Mouse (Mus musculus) limb, embryonic 12.5 days (tissue): ENCODE data around the gene Akap13. TPM values are rescaled to one million over a fixed set of nuclear protein-coding genes. Genes with fewer than 3 reads are reported as not detected.
"Not testable (repeated sequence)": the region's sequence is repeated elsewhere in the genome, so short reads cannot be mapped to it uniquely, and the experiment has no call there.

Source experiments
- ATAC-seq: fragments of 200-750 bp; cut with Nextera tagmentation; 2 replicates; pipeline ENCODE4 v1.8.0; 2017; ENCODE audit warnings: low read depth, moderate TSS enrichment; ENCODE audit not compliant: insufficient number of reproducible peaks, insufficient read depth, low FRiP score, low TSS enrichment
- H3K27ac ChIP-seq: fragments of 300-500 bp; sonication (generic); 2 replicates; pipeline ENCODE4 v1.5.1; 2016; ENCODE audit warnings: mild to moderate bottlenecking, moderate library complexity
- H3K27me3 ChIP-seq: fragments of 300-500 bp; sonication (generic); 2 replicates; pipeline ENCODE4 v1.6.1; 2016; ENCODE audit warnings: mild to moderate bottlenecking, moderate library complexity
- H3K36me3 ChIP-seq: fragments of 300-500 bp; sonication (generic); 2 replicates; pipeline ENCODE4 v1.6.1; 2016; ENCODE audit warnings: mild to moderate bottlenecking, moderate library complexity
- H3K4me1 ChIP-seq: fragments of 300-500 bp; sonication (generic); replicated peaks from 2 replicates; pipeline ENCODE4 v1.6.1; 2016
- H3K4me2 ChIP-seq: fragments of 300-500 bp; sonication (generic); 2 replicates; pipeline ENCODE4 v1.6.1; 2016; ENCODE audit warnings: mild to moderate bottlenecking, moderate library complexity
- H3K4me3 ChIP-seq: fragments of 300-500 bp; sonication (generic); replicated peaks from 2 replicates; pipeline ENCODE4 v1.5.1; 2016; ENCODE audit warnings: mild to moderate bottlenecking
- H3K9ac ChIP-seq: fragments of 300-500 bp; sonication (generic); replicated peaks from 2 replicates; pipeline ENCODE4 v1.6.1; 2016; ENCODE audit warnings: mild to moderate bottlenecking, moderate library complexity
- H3K9me3 ChIP-seq: fragments of 300-500 bp; sonication (generic); 2 replicates; pipeline ENCODE4 v1.6.1; 2016; ENCODE audit warnings: mild to moderate bottlenecking, moderate library complexity
- WGBS: fragments of 180-500 bp; shearing (Covaris S2); methylation state at CpG from one replicate; pipeline ENCODE4 v1.1.7; 2016; 5-methylcytosine and 5-hydroxymethylcytosine counted together
- polyA plus RNA-seq: library from polyadenylated mRNA; unstranded; fragments of >200 nt; fragmentation: Nextera tagmentation; extraction: Ambion mirVana; gene quantifications from 2 replicates; pipeline ENCODE4 v1.2.1, GENCODE M21; 2016

The Akap13 gene
- polyA plus RNA-seq, 1 experiment from 2014 or later: 44.9 TPM

GRCm38 (mm10) chr7:75788801-75789135 is 333.4 kb downstream of the Akap13 start:
- not testable (repeated sequence) for H3K4me3 ChIP-seq, H3K36me3 ChIP-seq, H3K27me3 ChIP-seq, ATAC-seq, H3K9ac ChIP-seq, H3K27ac ChIP-seq, H3K9me3 ChIP-seq, H3K4me2 ChIP-seq
- 87% methylated on average over 3 of the region's 3 CpGs for WGBS
- peaks cover 14% of the 10 kb centered on the region; the same call in 1 of the 2 replicates for H3K4me1 ChIP-seq

GRCm38 (mm10) chr7:75789746-75790145 is 334.4 kb downstream of the Akap13 start:
- no peaks in the 10 kb centered on the region for H3K27me3 ChIP-seq
- no peaks in the 10 kb centered on the region for H3K36me3 ChIP-seq
- no peak overlapping the region for H3K4me3 ChIP-seq
- H3K4me2 ChIP-seq: no peak overlapping the region
- H3K9ac ChIP-seq: no peak overlapping the region
- ATAC-seq: no peak
- H3K9me3 ChIP-seq: no peaks in the 10 kb centered on the region
- WGBS: 92% methylated on average over 6 of the region's 6 CpGs
- H3K4me1 ChIP-seq: peaks cover 14% of the 10 kb centered on the region; the same call in 1 of the 2 replicates
- no peak overlapping the region for H3K27ac ChIP-seq

- H3K9ac ChIP-seq, H3K4me3 ChIP-seq, H3K9me3 ChIP-seq, H3K4me1 ChIP-seq, H3K27me3 ChIP-seq, H3K36me3 ChIP-seq, H3K27ac ChIP-seq, ATAC-seq, H3K4me2 ChIP-seq: not testable (repeated sequence)
- WGBS: 80% methylated on average over 13 of the region's 13 CpGs
Measured at GRCm38 (mm10) chr7:75791092-75791837, 335.9 kb downstream of the Akap13 start.

- 53% methylated on average over 2 of the region's 2 CpGs for WGBS
Measured at GRCm38 (mm10) chr7:75793091-75793490, 337.8 kb downstream of the Akap13 start.

GRCm38 (mm10) chr7:75793654-75794335 is 338.5 kb downstream of the Akap13 start:
- Histone ChIP-seq H3K4me3 (no peak overlapping the region), H3K9me3 (no peaks in the 10 kb centered on the region), H3K4me2 (no peak overlapping the region), H3K27me3 (no peaks in the 10 kb centered on the region), H3K4me1 (peaks cover 9% of the 10 kb centered on the region; the same call in 1 of the 2 replicates), H3K9ac (no peak overlapping the region), H3K27ac (no peak overlapping the region), H3K36me3 (no peaks in the 10 kb centered on the region)
- ATAC-seq: no peak
- 39% methylated on average over 3 of the region's 3 CpGs for WGBS

More at GRCm38 (mm10) chr7:75793091-75793490, 337.8 kb downstream of the Akap13 start:
- Histone ChIP-seq H3K27ac (no peak overlapping the region), H3K36me3 (no peaks in the 10 kb centered on the region), H3K9ac (no peak overlapping the region), H3K4me1 (peaks cover 9% of the 10 kb centered on the region; the same call in 1 of the 2 replicates), H3K4me2 (no peak overlapping the region), H3K4me3 (no peak overlapping the region), H3K27me3 (no peaks in the 10 kb centered on the region), H3K9me3 (no peaks in the 10 kb centered on the region)
- no peak for ATAC-seq

GRCm38 (mm10) chr7:75795106-75795505 is 339.8 kb downstream of the Akap13 start:
- H3K4me3 ChIP-seq: no peak overlapping the region
- H3K27ac ChIP-seq: no peak overlapping the region
- no peak overlapping the region for H3K4me2 ChIP-seq
- peaks cover 9% of the 10 kb centered on the region; the same call in 1 of the 2 replicates for H3K4me1 ChIP-seq
- H3K36me3 ChIP-seq: no peaks in the 10 kb centered on the region
- H3K9me3 ChIP-seq: no peaks in the 10 kb centered on the region; the same call in 1 of the 2 replicates
- whole genome bisulfite sequencing: 87% methylated on average over 8 of the region's 8 CpGs
- H3K9ac ChIP-seq: no peak overlapping the region
- no peak for ATAC-seq
- H3K27me3 ChIP-seq: no peaks in the 10 kb centered on the region

GRCm38 (mm10) chr7:75796474-75796873 is 341.1 kb downstream of the Akap13 start:
- H3K4me2 ChIP-seq: no peak overlapping the region
- no peaks in the 10 kb centered on the region for H3K36me3 ChIP-seq
- peaks cover 9% of the 10 kb centered on the region; the same call in 1 of the 2 replicates for H3K4me1 ChIP-seq
- no peaks in the 10 kb centered on the region for H3K27me3 ChIP-seq
- no peak overlapping the region for H3K9ac ChIP-seq
- H3K9me3 ChIP-seq: no peaks in the 10 kb centered on the region; the same call in 1 of the 2 replicates
- H3K27ac ChIP-seq: no peak overlapping the region
- H3K4me3 ChIP-seq: no peak overlapping the region
- ATAC-seq: no peak
- WGBS: 16% methylated on average over 8 of the region's 9 CpGs

GRCm38 (mm10) chr7:75800530-75800929 is 345.2 kb downstream of the Akap13 start:
- no peak for ATAC-seq
- no peak overlapping the region for H3K9ac ChIP-seq
- no peak overlapping the region for H3K4me2 ChIP-seq
- H3K4me1 ChIP-seq: peaks cover 5% of the 10 kb centered on the region; the same call in 1 of the 2 replicates
- WGBS: 79% methylated on average over 4 of the region's 4 CpGs
- no peaks in the 10 kb centered on the region; the same call in 1 of the 2 replicates for H3K9me3 ChIP-seq
- no peaks in the 10 kb centered on the region for H3K27me3 ChIP-seq
- H3K36me3 ChIP-seq: no peaks in the 10 kb centered on the region
- H3K4me3 ChIP-seq: no peak overlapping the region
- H3K27ac ChIP-seq: no peak overlapping the region

- Histone ChIP-seq H3K9me3 (no peaks in the 10 kb centered on the region; the same call in 1 of the 2 replicates), H3K4me2 (no peak overlapping the region), H3K4me1 (peaks cover 5% of the 10 kb centered on the region; the same call in 1 of the 2 replicates), H3K27me3 (no peaks in the 10 kb centered on the region), H3K9ac (no peak overlapping the region), H3K4me3 (no peak overlapping the region), H3K27ac (no peak overlapping the region), H3K36me3 (no peaks in the 10 kb centered on the region)
- 95% methylated on average over 3 of the region's 3 CpGs for WGBS
- no peak for ATAC-seq
Measured at GRCm38 (mm10) chr7:75801022-75801421, 345.7 kb downstream of the Akap13 start.

GRCm38 (mm10) chr7:75801621-75802358 is 346.5 kb downstream of the Akap13 start:
- Histone ChIP-seq H3K9ac (no peak overlapping the region), H3K27ac (no peak overlapping the region), H3K9me3 (no peaks in the 10 kb centered on the region; the same call in 1 of the 2 replicates), H3K36me3 (no peaks in the 10 kb centered on the region), H3K4me2 (no peak overlapping the region), H3K4me3 (no peak overlapping the region), H3K4me1 (no peaks in the 10 kb centered on the region; the same call in 1 of the 2 replicates), H3K27me3 (no peaks in the 10 kb centered on the region)
- WGBS: 92% methylated on average over 5 of the region's 5 CpGs
- no peak for ATAC-seq

- no peak for ATAC-seq
- Histone ChIP-seq H3K27me3 (no peaks in the 10 kb centered on the region), H3K9ac (no peak overlapping the region), H3K4me2 (no peak overlapping the region), H3K36me3 (no peaks in the 10 kb centered on the region), H3K4me1 (no peaks in the 10 kb centered on the region), H3K9me3 (no peaks in the 10 kb centered on the region; the same call in 1 of the 2 replicates), H3K4me3 (no peak overlapping the region), H3K27ac (no peak overlapping the region)
- WGBS: 72% methylated on average over 3 of the region's 3 CpGs
Measured at GRCm38 (mm10) chr7:75802887-75803286, 347.6 kb downstream of the Akap13 start.
